Mouse (Mus musculus) MEL (cell line): ENCODE results near the gene Cabp4. TPM values are rescaled to one million over a fixed set of nuclear protein-coding genes. Genes with fewer than 3 reads are reported as not detected.

ENCODE experiments used
- DNase-seq: peaks from one replicate; pipeline ENCODE4 v3.0.0; 2011; ENCODE audit warnings: low read depth, low spot score
- H3K27ac ChIP-seq: 2 replicates; pipeline ENCODE4 v1.5.1; 2012; ENCODE audit warnings: low read depth, mild to moderate bottlenecking, control low read depth, low read length, moderate library complexity; ENCODE audit not compliant: control insufficient read depth
- H3K27me3 ChIP-seq, 2 experiments: fragments of 150-350 bp in 1 of 2; sonication (generic) in 1 of 2; 2 replicates each; pipeline ENCODE4 v1.6.1; 2012; ENCODE audit warnings: low read length in 2 of 2, mild to moderate bottlenecking in 2 of 2, improper control_type of control experiment in 1 of 2, moderate library complexity in 1 of 2; ENCODE audit not compliant: insufficient read depth in 2 of 2, control insufficient read depth in 1 of 2
- H3K36me3 ChIP-seq, 2 experiments: 2 replicates each; pipeline ENCODE4 v1.6.1; 2012 to 2014; ENCODE audit warnings: low read length in 2 of 2, improper control_type of control experiment in 1 of 2, inconsistent platforms in 1 of 2, mild to moderate bottlenecking in 1 of 2; ENCODE audit not compliant: insufficient read depth in 2 of 2, control insufficient read depth in 1 of 2
- H3K4me1 ChIP-seq, 2 experiments: fragments of 150-350 bp in 1 of 2; sonication (generic) in 1 of 2; 2 replicates each; pipeline ENCODE4 v1.6.1; 2012; ENCODE audit warnings: low read length in 2 of 2, improper control_type of control experiment in 1 of 2, mild to moderate bottlenecking in 1 of 2; ENCODE audit not compliant: insufficient read depth in 2 of 2, control insufficient read depth in 1 of 2
- H3K4me3 ChIP-seq, 2 experiments: fragments of 150-350 bp in 1 of 2; sonication (generic) in 1 of 2; 2 replicates each; pipeline ENCODE4 v1.5.1; 2012; ENCODE audit warnings: low read depth in 2 of 2, low read length in 2 of 2, mild to moderate bottlenecking in 2 of 2, moderate library complexity in 2 of 2, control low read depth in 1 of 2, improper control_type of control experiment in 1 of 2; ENCODE audit not compliant: control insufficient read depth in 1 of 2, insufficient read depth in 1 of 2
- H3K79me2 ChIP-seq: 2 replicates; pipeline ENCODE4 v1.6.1; 2012; ENCODE audit warnings: mild to moderate bottlenecking, low read length, moderate library complexity; ENCODE audit not compliant: control insufficient read depth, poor library complexity, insufficient read depth
- H3K9ac ChIP-seq: 2 replicates; pipeline ENCODE4 v1.6.1; 2012; ENCODE audit warnings: low read depth, mild to moderate bottlenecking, control low read depth, low read length, moderate library complexity; ENCODE audit not compliant: control insufficient read depth, poor library complexity, severe bottlenecking
- H3K9me3 ChIP-seq: fragments of 150-350 bp; sonication (generic); replicated peaks from 2 replicates; pipeline ENCODE4 v1.6.1; 2012; ENCODE audit warnings: mild to moderate bottlenecking, low read length, improper control_type of control experiment, moderate library complexity; ENCODE audit not compliant: insufficient read depth
- BHLHE40 ChIP-seq: IDR thresholded peaks from 2 replicates; pipeline ENCODE4 v1.6.1; 2012; ENCODE audit warnings: low read depth, mild to moderate bottlenecking, inconsistent platforms, low read length, improper control_type of control experiment, borderline replicate concordance
- CHD1 ChIP-seq: IDR thresholded peaks from 2 replicates; pipeline ENCODE4 v1.6.1; 2012; ENCODE audit warnings: low read depth, mild to moderate bottlenecking, inconsistent platforms, low read length, improper control_type of control experiment
- CHD2 ChIP-seq: IDR thresholded peaks from 2 replicates; pipeline ENCODE4 v1.6.1; 2011; ENCODE audit warnings: low read length, improper control_type of control experiment
- ELF1 ChIP-seq: IDR thresholded peaks from 2 replicates; pipeline ENCODE4 v1.6.1; 2014; ENCODE audit warnings: low read depth, mild to moderate bottlenecking, inconsistent platforms, low read length, improper control_type of control experiment, moderate library complexity
- EP300 ChIP-seq, 2 experiments: IDR thresholded peaks; 2 replicates each; pipeline ENCODE4 v1.6.1; 2011; ENCODE audit warnings: improper control_type of control experiment in 2 of 2, low read length in 2 of 2, low read depth in 1 of 2, mild to moderate bottlenecking in 1 of 2
- GABPA ChIP-seq: IDR thresholded peaks from 2 replicates; pipeline ENCODE4 v1.6.1; 2012; ENCODE audit warnings: low read depth, mild to moderate bottlenecking, inconsistent platforms, low read length, improper control_type of control experiment, moderate library complexity
- GATA1 ChIP-seq: IDR thresholded peaks from 2 replicates; pipeline ENCODE4 v1.6.1; 2011; ENCODE audit warnings: low read depth, low read length, improper control_type of control experiment
- HCFC1 ChIP-seq: IDR thresholded peaks from 2 replicates; pipeline ENCODE4 v1.6.1; 2012; ENCODE audit warnings: low read depth, mild to moderate bottlenecking, inconsistent platforms, low read length, improper control_type of control experiment, moderate library complexity
- KAT2A ChIP-seq: conservative IDR thresholded peaks from 2 replicates; pipeline ENCODE4 v1.6.1; 2012; ENCODE audit warnings: low read depth, low read length, improper control_type of control experiment, inconsistent platforms
- MAFK ChIP-seq: IDR thresholded peaks from 2 replicates; pipeline ENCODE4 v1.6.1; 2011; ENCODE audit warnings: low read depth, mild to moderate bottlenecking, low read length, improper control_type of control experiment, borderline replicate concordance
- MAX ChIP-seq: IDR thresholded peaks from 2 replicates; pipeline ENCODE4 v1.6.1; 2011; ENCODE audit warnings: low read length, improper control_type of control experiment
- MEF2A ChIP-seq: IDR thresholded peaks from 2 replicates; pipeline ENCODE4 v1.6.1; 2014; ENCODE audit warnings: low read depth, mild to moderate bottlenecking, inconsistent platforms, low read length, improper control_type of control experiment; ENCODE audit not compliant: poor library complexity, insufficient replicate concordance, severe bottlenecking; ENCODE audit errors: extremely low read depth
- MXI1 ChIP-seq: IDR thresholded peaks from 2 replicates; pipeline ENCODE4 v1.6.1; 2011; ENCODE audit warnings: mild to moderate bottlenecking, low read depth, low read length, improper control_type of control experiment
- NRF1 ChIP-seq: IDR thresholded peaks from 2 replicates; pipeline ENCODE4 v1.6.1; 2014; ENCODE audit warnings: low read depth, mild to moderate bottlenecking, inconsistent platforms, low read length, improper control_type of control experiment, moderate library complexity; ENCODE audit not compliant: poor library complexity, insufficient read depth, severe bottlenecking
- POLR2A ChIP-seq, 2 experiments: IDR thresholded peaks; 2 replicates each; pipeline ENCODE4 v1.6.1; 2011 to 2012; ENCODE audit warnings: low read length in 2 of 2, mild to moderate bottlenecking in 2 of 2, control low read depth in 1 of 2, improper control_type of control experiment in 1 of 2, low read depth in 1 of 2, moderate library complexity in 1 of 2; ENCODE audit not compliant: control insufficient read depth in 1 of 2, insufficient read depth in 1 of 2, poor library complexity in 1 of 2
- RAD21 ChIP-seq: IDR thresholded peaks from 2 replicates; pipeline ENCODE4 v1.6.1; 2011; ENCODE audit warnings: mild to moderate bottlenecking, low read depth, low read length, improper control_type of control experiment
- SIN3A ChIP-seq: IDR thresholded peaks from 2 replicates; pipeline ENCODE4 v1.6.1; 2012; ENCODE audit warnings: low read length, improper control_type of control experiment, inconsistent platforms
- SMC3 ChIP-seq: IDR thresholded peaks from 2 replicates; pipeline ENCODE4 v1.6.1; 2011; ENCODE audit warnings: low read depth, low read length, improper control_type of control experiment
- TBP ChIP-seq: IDR thresholded peaks from 2 replicates; pipeline ENCODE4 v1.8.0; 2011; ENCODE audit warnings: low read depth, low read length, improper control_type of control experiment
- UBTF ChIP-seq: IDR thresholded peaks from 2 replicates; pipeline ENCODE4 v1.6.1; 2012; ENCODE audit warnings: low read depth, mild to moderate bottlenecking, inconsistent platforms, low read length, improper control_type of control experiment, moderate library complexity, borderline replicate concordance; ENCODE audit not compliant: insufficient read depth
- ZKSCAN1 ChIP-seq: IDR thresholded peaks from 2 replicates; pipeline ENCODE4 v1.6.1; 2012; ENCODE audit warnings: low read depth, mild to moderate bottlenecking, inconsistent platforms, low read length, improper control_type of control experiment, moderate library complexity
- ZNF384 ChIP-seq: IDR thresholded peaks from 2 replicates; pipeline ENCODE4 v1.6.1; 2012; ENCODE audit warnings: low read depth, mild to moderate bottlenecking, inconsistent platforms, low read length, improper control_type of control experiment
- polyA plus RNA-seq, 2 experiments: library from polyadenylated mRNA; stranded (reverse) in 1 of 2; unstranded in 1 of 2; fragments of >175 nt in 1 of 2; fragments of >200 nt in 1 of 2; gene quantifications; 2 replicates each; pipeline versions ENCODE4 v1.2.1 to v1.2.4; 2012; ENCODE audit warnings: low replicate concordance in 2 of 2, low read depth in 1 of 2; ENCODE audit not compliant: insufficient read length in 2 of 2, insufficient read depth in 1 of 2, missing spikeins in 1 of 2
- total RNA-seq: library from RNA; depleted of rRNA; stranded (reverse); fragments of 300-350 nt; gene quantifications from 2 replicates; pipeline ENCODE4 v1.2.3, GENCODE M21; 2012

Cabp4 gene
- total and polyA plus RNA-seq, 3 experiments: 0.08 to 0.24 TPM; not detected in 1

- Histone ChIP-seq H3K4me3 (no peak overlapping the region), H3K36me3 (peaks cover 0 to 2% of the 10 kb centered on the region in 2 experiments; a peak in 1 of 4 replicates), H3K9ac (no peak overlapping the region), H3K9me3 (no peaks in the 10 kb centered on the region), H3K79me2 (peaks cover 6% of the 10 kb centered on the region), H3K27ac (no peak overlapping the region), H3K4me1 (peaks cover 0 to 11% of the 10 kb centered on the region in 2 experiments; a peak in 2 of 4 replicates), H3K27me3 (no peaks in the 10 kb centered on the region)
- DNase-seq: no peak
- TF ChIP-seq MXI1 (no peak), CHD2 (no peak), RAD21 (no peak), TBP (no peak), BHLHE40 (no peak), NRF1 (no peak), GABPA (no peak), MAX (no peak), ZKSCAN1 (no peak), MEF2A (no peak), EP300 (IDR thresholded peaks at IDR 0.05; ENCODE audit: low read depth in 1 of 2, low read length in 2 of 2) (no peak)
- TF ChIP-seq, all 39 proteins: peak for 0
Observed at GRCm38 (mm10) chr19:4103294-4103693, 40.5 kb downstream of the Cabp4 start.

- H3K4me1 ChIP-seq: peaks cover 0 to 18% of the 10 kb centered on the region in 2 experiments; a peak in 3 of 4 replicates
- H3K36me3 ChIP-seq: peaks cover 0 to 4% of the 10 kb centered on the region in 2 experiments; a peak in 1 of 4 replicates
- no peak for DNase-seq
Observed at GRCm38 (mm10) chr19:4102626-4103025, 41.2 kb downstream of the Cabp4 start.

More at GRCm38 (mm10) chr19:4102626-4103025, 41.2 kb downstream of the Cabp4 start:
- TF ChIP-seq ELF1 (no peak), ZNF384 (no peak), SIN3A (no peak), HCFC1 (no peak), SMC3 (no peak), CHD1 (no peak), KAT2A (no peak), MAFK (no peak), CHD2 (no peak), UBTF (no peak), ZKSCAN1 (no peak), POLR2A (IDR thresholded peaks at IDR 0.05; ENCODE audit: control insufficient read depth in 1 of 2, insufficient read depth in 1 of 2, low read depth in 1 of 2, low read length in 2 of 2, poor library complexity in 1 of 2) (no peak), GABPA (no peak), GATA1 (no peak)
- TF ChIP-seq, all 39 proteins: peak for 0
- H3K9ac ChIP-seq: no peak overlapping the region
- no peak overlapping the region for H3K4me3 ChIP-seq
- H3K9me3 ChIP-seq: no peaks in the 10 kb centered on the region
- no peak overlapping the region for H3K27ac ChIP-seq
- H3K79me2 ChIP-seq: peaks cover 6% of the 10 kb centered on the region
- no peaks in the 10 kb centered on the region for H3K27me3 ChIP-seq
